Mouse (Mus musculus): ENCODE measurements around the gene Rarg. TPM values are rescaled to one million over a fixed set of nuclear protein-coding genes. Genes with fewer than 3 reads are reported as not detected.

The Rarg gene
- total and polyA plus RNA-seq, 2 experiments from 2014 or later = 3.9 to 12.6 TPM

- peak overlapping the region; percentile 88 for H3K9ac ChIP-seq (replicated peaks; ENCODE audit: low read length, poor library complexity, severe bottlenecking)
- H3K27ac ChIP-seq (ENCODE audit: low read depth, low read length) = peak overlapping the region; percentile 99
- no peak for TF ChIP-seq CTCF (IDR thresholded peaks at IDR 0.05)
- H3K4me3 ChIP-seq (ENCODE audit: low read depth, low read length) = peak overlapping the region; percentile 81
- ATAC-seq (ENCODE audit: low FRiP score) = peak; percentile 56
- no peaks in the 10 kb centered on the region for H3K27me3 ChIP-seq (ENCODE audit: insufficient read depth, low read length)
- peaks cover 14% of the 10 kb centered on the region for H3K36me3 ChIP-seq (ENCODE audit: insufficient read depth, low read length)
- H3K9me3 ChIP-seq (ENCODE audit: low read length) = no peaks in the 10 kb centered on the region
- WGBS = under 1% methylated on average over 36 of the region's 72 CpGs
- peaks cover 13% of the 10 kb centered on the region; the same call in 1 of the 2 replicates for H3K4me1 ChIP-seq (ENCODE audit: insufficient read depth, low read length)
- H3K4me2 ChIP-seq (ENCODE audit: low read depth, low read length, poor library complexity, severe bottlenecking) = peak overlapping the region; percentile 69
- DNase-seq (ENCODE audit: low spot score) = peak; percentile 76
Measured at GRCm38 (mm10) chr15:102203835-102204381, 53.4 kb downstream of the Rarg start.

GRCm38 (mm10) chr15:102202971-102203834 lies 54.1 kb downstream of the Rarg start, which contains the start of gene Zfp740:
TSS of gene Zfp740 (plus strand) at chr15:102203249.
- peaks cover 13% of the 10 kb centered on the region; the same call in 1 of the 2 replicates for H3K4me1 ChIP-seq (ENCODE audit: insufficient read depth, low read length)
- H3K9ac ChIP-seq (replicated peaks; ENCODE audit: low read length, poor library complexity, severe bottlenecking) = peak within 1 kb of the TSS; percentile 88
- peak within 1 kb of the TSS; percentile 81 for H3K4me3 ChIP-seq (ENCODE audit: low read depth, low read length)
- peak; percentile 96 for ATAC-seq (ENCODE audit: low FRiP score)
- peak within 1 kb of the TSS; percentile 69 for H3K4me2 ChIP-seq (ENCODE audit: low read depth, low read length, poor library complexity, severe bottlenecking)
- 3% methylated on average over 50 of the region's 68 CpGs for WGBS
- no peaks in the 10 kb centered on the region for H3K27me3 ChIP-seq (ENCODE audit: insufficient read depth, low read length)
- peaks cover 11% of the 10 kb centered on the region; the same call in 1 of the 2 replicates for H3K36me3 ChIP-seq (ENCODE audit: insufficient read depth, low read length)
- H3K27ac ChIP-seq (ENCODE audit: low read depth, low read length) = peak within 1 kb of the TSS; percentile 99
- no peak for TF ChIP-seq CTCF (IDR thresholded peaks at IDR 0.05)
- no peaks in the 10 kb centered on the region for H3K9me3 ChIP-seq (ENCODE audit: low read length)
- DNase-seq (ENCODE audit: low spot score) = peak; percentile 96

GRCm38 (mm10) chr15:102198841-102199240 lies 58.5 kb downstream of the Rarg start:
- Histone ChIP-seq H3K27me3 (ENCODE audit: insufficient read depth, low read length) (no peaks in the 10 kb centered on the region), H3K9ac (replicated peaks; ENCODE audit: low read length, poor library complexity, severe bottlenecking) (no peak overlapping the region), H3K4me2 (ENCODE audit: low read depth, low read length, poor library complexity, severe bottlenecking) (no peak overlapping the region), H3K9me3 (ENCODE audit: low read length) (no peaks in the 10 kb centered on the region), H3K4me1 (ENCODE audit: insufficient read depth, low read length) (no peaks in the 10 kb centered on the region), H3K36me3 (ENCODE audit: insufficient read depth, low read length) (no peaks in the 10 kb centered on the region), H3K4me3 (ENCODE audit: low read depth, low read length) (no peak overlapping the region), H3K27ac (ENCODE audit: low read depth, low read length) (no peak overlapping the region)
- DNase-seq (ENCODE audit: low spot score) (no peak), ATAC-seq (ENCODE audit: low FRiP score) (no peak)
- TF ChIP-seq CTCF (IDR thresholded peaks at IDR 0.05) = no peak
- WGBS = 80% methylated on average over 4 of the region's 4 CpGs

- Histone ChIP-seq H3K36me3 (ENCODE audit: insufficient read depth, low read length) (no peaks in the 10 kb centered on the region), H3K9me3 (ENCODE audit: low read length) (no peaks in the 10 kb centered on the region), H3K27ac (ENCODE audit: low read depth, low read length) (no peak overlapping the region), H3K9ac (replicated peaks; ENCODE audit: low read length, poor library complexity, severe bottlenecking) (no peak overlapping the region), H3K27me3 (ENCODE audit: insufficient read depth, low read length) (no peaks in the 10 kb centered on the region), H3K4me1 (ENCODE audit: insufficient read depth, low read length) (no peaks in the 10 kb centered on the region), H3K4me2 (ENCODE audit: low read depth, low read length, poor library complexity, severe bottlenecking) (no peak overlapping the region), H3K4me3 (ENCODE audit: low read depth, low read length) (no peak overlapping the region)
- TF ChIP-seq CTCF (IDR thresholded peaks at IDR 0.05) = no peak
- ATAC-seq (ENCODE audit: low FRiP score) (no peak), DNase-seq (ENCODE audit: low spot score) (no peak)
- WGBS = 92% methylated on average over 4 of the region's 4 CpGs
Measured at GRCm38 (mm10) chr15:102195373-102195772, 61.9 kb downstream of the Rarg start.

GRCm38 (mm10) chr15:102194439-102194838 lies 62.9 kb downstream of the Rarg start:
- Histone ChIP-seq H3K4me1 (ENCODE audit: insufficient read depth, low read length) (no peaks in the 10 kb centered on the region), H3K27me3 (ENCODE audit: insufficient read depth, low read length) (no peaks in the 10 kb centered on the region), H3K4me3 (ENCODE audit: low read depth, low read length) (no peak overlapping the region), H3K9me3 (ENCODE audit: low read length) (no peaks in the 10 kb centered on the region), H3K27ac (ENCODE audit: low read depth, low read length) (no peak overlapping the region), H3K36me3 (ENCODE audit: insufficient read depth, low read length) (no peaks in the 10 kb centered on the region), H3K9ac (replicated peaks; ENCODE audit: low read length, poor library complexity, severe bottlenecking) (no peak overlapping the region), H3K4me2 (ENCODE audit: low read depth, low read length, poor library complexity, severe bottlenecking) (no peak overlapping the region)
- no peak for DNase-seq (ENCODE audit: low spot score)
- 88% methylated on average over 4 of the region's 4 CpGs for WGBS
- TF ChIP-seq CTCF (IDR thresholded peaks at IDR 0.05) = no peak
- ATAC-seq (ENCODE audit: low FRiP score) = no peak

GRCm38 (mm10) chr15:102193652-102194051 lies 63.7 kb downstream of the Rarg start:
- H3K9ac ChIP-seq (replicated peaks; ENCODE audit: low read length, poor library complexity, severe bottlenecking) = no peak overlapping the region
- no peak overlapping the region for H3K27ac ChIP-seq (ENCODE audit: low read depth, low read length)
- no peak for ATAC-seq (ENCODE audit: low FRiP score)
- H3K4me1 ChIP-seq (ENCODE audit: insufficient read depth, low read length) = no peaks in the 10 kb centered on the region
- TF ChIP-seq CTCF (IDR thresholded peaks at IDR 0.05) = no peak
- no peaks in the 10 kb centered on the region for H3K27me3 ChIP-seq (ENCODE audit: insufficient read depth, low read length)
- H3K4me2 ChIP-seq (ENCODE audit: low read depth, low read length, poor library complexity, severe bottlenecking) = no peak overlapping the region
- no peak overlapping the region for H3K4me3 ChIP-seq (ENCODE audit: low read depth, low read length)
- no peaks in the 10 kb centered on the region for H3K36me3 ChIP-seq (ENCODE audit: insufficient read depth, low read length)
- 84% methylated on average over 4 of the region's 4 CpGs for WGBS
- no peak for DNase-seq (ENCODE audit: low spot score)
- no peaks in the 10 kb centered on the region for H3K9me3 ChIP-seq (ENCODE audit: low read length)

All from midbrain, postnatal 0 days (tissue).